Mouse (Mus musculus): ENCODE measurements around the gene Lmtk3. TPM values are rescaled to one million over a fixed set of nuclear protein-coding genes. Genes with fewer than 3 reads are reported as not detected.

Gene Lmtk3
- polyA plus RNA-seq, 1 experiment, result 1.9 TPM

DNA sequence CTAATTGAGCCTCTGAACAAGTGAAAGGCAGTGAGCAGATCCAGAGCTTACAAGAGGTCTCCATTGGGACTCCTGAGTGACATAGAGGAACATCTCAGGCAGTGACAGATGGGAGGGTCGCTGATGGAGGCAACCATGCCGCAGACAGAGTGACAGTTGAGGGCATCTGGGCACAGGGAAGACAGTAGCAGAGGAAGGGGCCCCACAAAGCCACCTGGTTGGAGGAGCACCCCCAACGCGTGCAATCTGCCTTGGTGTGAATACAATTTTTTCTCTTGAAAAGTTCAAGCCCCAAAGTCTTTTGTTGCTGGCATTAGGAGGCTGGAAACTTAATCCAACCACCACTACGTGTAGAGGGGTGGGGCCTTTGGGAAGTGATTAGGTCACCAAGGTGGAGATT is 23.4 kb upstream of the Lmtk3 start:
- WGBS, result 60% methylated on average over 5 of the region's 5 CpGs
- Histone ChIP-seq H3K4me1 (ENCODE audit: control insufficient read depth, insufficient read depth, insufficient read length, low read length) (peaks cover 14% of the 10 kb centered on the region; the same call in 1 of the 2 replicates), H3K27ac (ENCODE audit: insufficient read depth, low read depth, low read length) (peak overlapping the region; percentile 83), H3K36me3 (ENCODE audit: control insufficient read depth, insufficient read depth, low read length) (peaks cover 2% of the 10 kb centered on the region; the same call in 1 of the 2 replicates), H3K27me3 (ENCODE audit: control insufficient read depth, insufficient read depth, low read length) (no peaks in the 10 kb centered on the region), H3K4me3 (ENCODE audit: low read depth, low read length) (no peak overlapping the region)
- TF ChIP-seq CTCF (IDR thresholded peaks at IDR 0.05; ENCODE audit: extremely low read depth, insufficient read length, insufficient replicate concordance, low read depth, low read length) (no peak), POLR2A (IDR thresholded peaks at IDR 0.05; ENCODE audit: low read depth, low read length) (no peak)

DNA sequence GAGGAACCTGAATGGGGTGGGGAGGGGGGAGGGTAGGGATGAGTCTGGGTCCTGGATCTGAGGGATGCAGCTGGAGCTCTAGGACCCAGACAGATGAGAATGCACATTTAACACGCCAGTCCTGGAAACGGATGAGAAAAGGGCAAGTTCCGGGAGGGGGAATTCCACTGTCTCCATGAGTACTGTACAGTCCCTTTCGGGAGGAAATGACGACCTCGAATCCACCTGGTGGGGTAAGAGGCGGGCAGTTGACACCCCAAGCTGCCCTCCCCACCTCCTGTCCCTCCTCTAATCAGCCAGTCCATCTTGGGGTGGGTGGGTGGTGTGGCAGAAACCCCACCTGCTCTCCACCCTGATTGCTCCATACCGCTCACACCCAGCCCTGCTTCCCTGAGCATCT is 17.5 kb upstream of the Lmtk3 start:
- H3K4me1 ChIP-seq (ENCODE audit: control insufficient read depth, insufficient read depth, insufficient read length, low read length), result peaks cover 16% of the 10 kb centered on the region; the same call in 1 of the 2 replicates
- H3K27ac ChIP-seq (ENCODE audit: insufficient read depth, low read depth, low read length), result no peak overlapping the region
- 29% methylated on average over 8 of the region's 8 CpGs for WGBS
- H3K36me3 ChIP-seq (ENCODE audit: control insufficient read depth, insufficient read depth, low read length), result no peaks in the 10 kb centered on the region
- H3K4me3 ChIP-seq (ENCODE audit: low read depth, low read length), result no peak overlapping the region
- H3K27me3 ChIP-seq (ENCODE audit: control insufficient read depth, insufficient read depth, low read length), result no peaks in the 10 kb centered on the region
- no peak for TF ChIP-seq POLR2A (IDR thresholded peaks at IDR 0.05; ENCODE audit: low read depth, low read length)
- no peak for TF ChIP-seq CTCF (IDR thresholded peaks at IDR 0.05; ENCODE audit: extremely low read depth, insufficient read length, insufficient replicate concordance, low read depth, low read length)

DNA sequence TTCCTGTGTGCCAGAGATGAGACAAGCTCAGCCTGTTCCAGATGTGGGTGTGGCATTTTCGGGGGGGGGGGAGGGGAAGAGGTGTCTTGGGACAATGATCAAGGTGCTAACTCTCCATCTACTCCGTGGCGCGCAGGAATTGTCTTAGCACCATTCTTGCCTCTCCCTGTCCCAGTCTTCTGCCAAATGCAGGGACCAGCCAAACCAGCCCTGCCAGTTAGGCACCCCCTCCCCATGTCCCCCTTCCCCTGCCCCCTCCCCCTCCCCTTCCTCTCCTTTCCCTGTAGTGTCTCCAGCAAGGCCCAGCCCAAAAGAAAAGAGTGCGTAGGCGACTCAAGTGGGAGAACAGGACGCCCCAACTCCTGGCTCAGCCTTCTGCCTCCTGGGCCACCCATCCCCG is 16.8 kb upstream of the Lmtk3 start:
- H3K4me1 ChIP-seq (ENCODE audit: control insufficient read depth, insufficient read depth, insufficient read length, low read length), result peaks cover 23% of the 10 kb centered on the region; the same call in 1 of the 2 replicates
- H3K4me3 ChIP-seq (ENCODE audit: low read depth, low read length), result no peak overlapping the region
- H3K27me3 ChIP-seq (ENCODE audit: control insufficient read depth, insufficient read depth, low read length), result no peaks in the 10 kb centered on the region
- TF ChIP-seq POLR2A (IDR thresholded peaks at IDR 0.05; ENCODE audit: low read depth, low read length) (no peak), CTCF (IDR thresholded peaks at IDR 0.05; ENCODE audit: extremely low read depth, insufficient read length, insufficient replicate concordance, low read depth, low read length) (no peak)
- H3K36me3 ChIP-seq (ENCODE audit: control insufficient read depth, insufficient read depth, low read length), result no peaks in the 10 kb centered on the region
- H3K27ac ChIP-seq (ENCODE audit: insufficient read depth, low read depth, low read length), result no peak overlapping the region
- WGBS, result 57% methylated on average over 8 of the region's 8 CpGs

DNA sequence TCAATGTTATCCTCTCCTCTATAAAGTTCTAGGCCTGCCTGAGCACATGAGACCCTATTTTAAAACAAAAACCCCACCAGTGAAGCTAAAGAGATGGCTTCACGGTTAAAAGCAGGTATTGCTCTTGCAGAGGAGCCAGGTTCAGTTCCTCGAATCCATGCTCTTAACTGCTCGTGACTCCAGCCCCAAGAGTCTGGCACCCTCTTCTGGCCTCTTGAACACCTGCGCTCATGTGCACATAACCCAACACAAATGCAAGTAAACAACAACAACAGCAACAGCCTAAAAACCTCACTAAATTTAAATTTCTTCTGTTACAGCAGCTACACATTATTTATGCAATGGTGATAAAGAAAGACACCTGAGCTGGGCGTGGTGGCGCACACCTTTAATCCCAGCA is 16.0 kb upstream of the Lmtk3 start:
- Histone ChIP-seq H3K4me3 (ENCODE audit: low read depth, low read length) (no peak overlapping the region), H3K4me1 (ENCODE audit: control insufficient read depth, insufficient read depth, insufficient read length, low read length) (peaks cover 26% of the 10 kb centered on the region; the same call in 1 of the 2 replicates), H3K27me3 (ENCODE audit: control insufficient read depth, insufficient read depth, low read length) (no peaks in the 10 kb centered on the region), H3K36me3 (ENCODE audit: control insufficient read depth, insufficient read depth, low read length) (no peaks in the 10 kb centered on the region), H3K27ac (ENCODE audit: insufficient read depth, low read depth, low read length) (no peak overlapping the region)
- 97% methylated on average over 6 of the region's 6 CpGs for WGBS
- TF ChIP-seq CTCF (IDR thresholded peaks at IDR 0.05; ENCODE audit: extremely low read depth, insufficient read length, insufficient replicate concordance, low read depth, low read length), result peak; percentile 22; the same call in 1 of the 2 replicates
- TF ChIP-seq POLR2A (IDR thresholded peaks at IDR 0.05; ENCODE audit: low read depth, low read length), result no peak

DNA sequence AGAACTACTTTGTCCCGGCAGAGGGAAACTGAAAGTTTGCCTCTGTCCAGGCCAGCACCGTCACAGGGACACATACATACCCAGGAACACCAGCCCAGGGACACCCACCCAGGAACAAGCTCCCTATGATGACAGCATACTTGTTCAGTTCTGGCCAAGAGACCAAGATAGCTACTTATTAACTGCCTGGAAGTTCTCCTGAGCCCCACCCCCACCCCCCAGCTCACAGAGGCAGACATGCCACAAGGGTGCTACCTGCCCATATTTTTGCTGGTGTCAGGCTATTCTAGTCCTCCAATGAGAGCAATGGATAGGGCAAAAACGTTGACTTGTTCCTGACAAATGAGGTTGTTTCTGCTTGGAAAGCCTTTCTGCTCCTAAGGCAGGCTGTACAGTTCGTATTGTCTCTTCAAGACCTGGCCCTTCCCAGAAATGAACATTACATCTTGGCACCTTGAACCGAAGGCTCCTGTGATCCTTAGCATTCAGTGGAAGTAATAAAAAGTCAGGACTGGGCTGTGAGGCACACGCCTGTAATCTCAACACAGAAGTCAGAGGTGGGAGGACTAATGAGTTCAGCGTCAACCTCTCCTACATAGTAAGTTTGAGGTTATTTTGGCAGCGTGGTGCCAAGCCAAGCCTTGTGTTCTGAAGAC is 13.0 kb upstream of the Lmtk3 start:
- peak overlapping the region; percentile 99 for H3K27ac ChIP-seq (ENCODE audit: insufficient read depth, low read depth, low read length)
- H3K27me3 ChIP-seq (ENCODE audit: control insufficient read depth, insufficient read depth, low read length), result no peaks in the 10 kb centered on the region
- 22% methylated on average over 8 of the region's 8 CpGs for WGBS
- no peaks in the 10 kb centered on the region for H3K36me3 ChIP-seq (ENCODE audit: control insufficient read depth, insufficient read depth, low read length)
- no peak for TF ChIP-seq CTCF (IDR thresholded peaks at IDR 0.05; ENCODE audit: extremely low read depth, insufficient read length, insufficient replicate concordance, low read depth, low read length)
- peak; percentile 61; the same call in 1 of the 2 replicates for TF ChIP-seq POLR2A (IDR thresholded peaks at IDR 0.05; ENCODE audit: low read depth, low read length)
- peak overlapping the region; percentile 14; the same call in 1 of the 2 replicates for H3K4me3 ChIP-seq (ENCODE audit: low read depth, low read length)
- H3K4me1 ChIP-seq (ENCODE audit: control insufficient read depth, insufficient read depth, insufficient read length, low read length), result peaks cover 31% of the 10 kb centered on the region; the same call in 1 of the 2 replicates

DNA sequence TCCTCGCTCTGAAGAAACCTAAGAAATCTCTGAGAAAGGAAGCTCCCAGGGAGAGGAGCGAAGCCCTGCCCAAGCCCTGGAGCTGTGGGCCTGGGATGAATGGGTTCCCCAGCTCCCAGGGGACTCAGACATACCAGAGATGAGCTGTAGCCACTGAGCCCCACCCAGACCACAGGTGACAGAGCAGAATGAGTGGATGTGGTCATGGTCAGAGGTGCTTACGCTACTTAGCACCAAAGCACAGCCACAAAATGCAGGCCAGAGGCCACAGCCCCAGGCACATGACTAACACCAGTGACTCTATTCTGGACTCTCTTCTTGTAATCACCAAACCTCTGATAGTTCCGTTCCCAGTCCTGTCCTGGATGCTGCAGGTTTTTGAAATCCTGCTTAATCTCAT is 12.4 kb upstream of the Lmtk3 start:
- Histone ChIP-seq H3K27ac (ENCODE audit: insufficient read depth, low read depth, low read length) (peak overlapping the region; percentile 99), H3K27me3 (ENCODE audit: control insufficient read depth, insufficient read depth, low read length) (no peaks in the 10 kb centered on the region), H3K36me3 (ENCODE audit: control insufficient read depth, insufficient read depth, low read length) (no peaks in the 10 kb centered on the region), H3K4me3 (ENCODE audit: low read depth, low read length) (no peak overlapping the region), H3K4me1 (ENCODE audit: control insufficient read depth, insufficient read depth, insufficient read length, low read length) (peaks cover 30% of the 10 kb centered on the region; the same call in 1 of the 2 replicates)
- TF ChIP-seq CTCF (IDR thresholded peaks at IDR 0.05; ENCODE audit: extremely low read depth, insufficient read length, insufficient replicate concordance, low read depth, low read length) (no peak), POLR2A (IDR thresholded peaks at IDR 0.05; ENCODE audit: low read depth, low read length) (no peak)
- 50% methylated on average over 4 of the region's 4 CpGs for WGBS

DNA sequence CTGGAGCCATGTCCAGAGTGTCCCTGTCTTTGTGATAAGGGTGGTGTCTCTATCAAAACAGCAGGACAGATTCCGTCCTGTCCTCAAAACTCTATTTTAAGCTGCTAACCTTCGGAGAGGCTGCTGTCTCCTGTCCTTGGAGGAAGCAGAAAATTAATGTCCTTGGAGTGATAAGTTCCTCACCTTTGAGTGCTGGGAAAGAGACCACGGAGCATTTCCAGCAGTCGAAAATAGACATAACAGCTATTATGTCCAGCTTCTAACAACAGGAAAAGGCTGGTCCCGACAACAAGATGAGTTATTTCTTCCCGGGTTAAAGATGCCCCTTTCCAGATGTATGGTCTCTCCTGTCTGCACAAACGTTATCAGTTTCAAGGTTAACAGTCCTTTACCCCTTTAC is 8.3 kb upstream of the Lmtk3 start:
- TF ChIP-seq POLR2A (IDR thresholded peaks at IDR 0.05; ENCODE audit: low read depth, low read length), result no peak
- TF ChIP-seq CTCF (IDR thresholded peaks at IDR 0.05; ENCODE audit: extremely low read depth, insufficient read length, insufficient replicate concordance, low read depth, low read length), result no peak
- no peak overlapping the region for H3K27ac ChIP-seq (ENCODE audit: insufficient read depth, low read depth, low read length)
- 86% methylated on average over 7 of the region's 7 CpGs for WGBS

More for the DNA sequence above, 8.3 kb upstream of the Lmtk3 start:
- no peak overlapping the region for H3K4me3 ChIP-seq (ENCODE audit: low read depth, low read length)
- peaks cover 25% of the 10 kb centered on the region for H3K4me1 ChIP-seq (ENCODE audit: control insufficient read depth, insufficient read depth, insufficient read length, low read length)
- H3K36me3 ChIP-seq (ENCODE audit: control insufficient read depth, insufficient read depth, low read length), result no peaks in the 10 kb centered on the region
- no peaks in the 10 kb centered on the region for H3K27me3 ChIP-seq (ENCODE audit: control insufficient read depth, insufficient read depth, low read length)
